Mouse (Mus musculus) midbrain, postnatal 0 days (tissue): ENCODE measurements around the gene Arhgap6. TPM values are rescaled to one million over a fixed set of nuclear protein-coding genes. Genes with fewer than 3 reads are reported as not detected.

ENCODE experiments used
- ATAC-seq: fragments of 200-750 bp; cut with Nextera tagmentation; 2 replicates; pipeline ENCODE4 v1.8.0; 2017; ENCODE audit warnings: moderate number of reproducible peaks, mild to moderate bottlenecking, moderate TSS enrichment, moderate library complexity; ENCODE audit not compliant: low FRiP score
- DNase-seq: peaks from one replicate; pipeline ENCODE4 v3.0.0-alpha.2; 2015; ENCODE audit warnings: low spot score
- H3K27ac ChIP-seq: fragments of 300-500 bp; sonication (generic); 2 replicates; pipeline ENCODE4 v1.5.1; 2014; ENCODE audit warnings: low read depth, mild to moderate bottlenecking, low read length, mixed read lengths
- H3K27me3 ChIP-seq: fragments of 300-500 bp; sonication (generic); 2 replicates; pipeline ENCODE4 v1.6.1; 2014; ENCODE audit warnings: low read length, control low read depth, mixed read lengths; ENCODE audit not compliant: insufficient read depth
- H3K36me3 ChIP-seq: fragments of 300-500 bp; sonication (generic); 2 replicates; pipeline ENCODE4 v1.6.1; 2014; ENCODE audit warnings: low read length, control low read depth, mixed read lengths; ENCODE audit not compliant: insufficient read depth
- H3K4me1 ChIP-seq: fragments of 300-500 bp; sonication (generic); 2 replicates; pipeline ENCODE4 v1.6.1; 2014; ENCODE audit warnings: mild to moderate bottlenecking, control low read depth, antibody characterized with exemption, low read length, mixed read lengths; ENCODE audit not compliant: insufficient read depth
- H3K4me2 ChIP-seq: fragments of 300-500 bp; sonication (generic); 2 replicates; pipeline ENCODE4 v1.6.1; 2014; ENCODE audit warnings: low read depth, mild to moderate bottlenecking, low read length, mixed read lengths; ENCODE audit not compliant: poor library complexity, severe bottlenecking
- H3K4me3 ChIP-seq: fragments of 300-500 bp; sonication (generic); 2 replicates; pipeline ENCODE4 v1.5.1; 2014; ENCODE audit warnings: low read depth, mild to moderate bottlenecking, low read length, moderate library complexity
- H3K9ac ChIP-seq: fragments of 300-500 bp; sonication (generic); replicated peaks from 2 replicates; pipeline ENCODE4 v1.6.1; 2014; ENCODE audit warnings: mild to moderate bottlenecking, low read length, moderate library complexity, mixed read lengths; ENCODE audit not compliant: poor library complexity, severe bottlenecking
- H3K9me3 ChIP-seq: fragments of 300-500 bp; sonication (generic); 2 replicates; pipeline ENCODE4 v1.6.1; 2016; ENCODE audit warnings: low read length, control low read depth
- CTCF ChIP-seq: IDR thresholded peaks from 2 replicates; pipeline ENCODE4 v1.5.1; 2016; ENCODE audit warnings: antibody characterized with exemption, mild to moderate bottlenecking
- WGBS: fragments of 180-500 bp; shearing (Covaris S2); extraction: QIAGEN DNeasy Blood & Tissue Kit; methylation state at CpG from one replicate; pipeline ENCODE4 v1.1.7; 2014; 5-methylcytosine and 5-hydroxymethylcytosine counted together
- polyA plus RNA-seq: library from polyadenylated mRNA; unstranded; fragments of >200 nt; fragmentation: Nextera tagmentation; extraction: Ambion mirVana; gene quantifications from 2 replicates; pipeline ENCODE4 v1.2.1, GENCODE M21; 2015
- total RNA-seq: library from RNA; depleted of rRNA; stranded (reverse); fragments of >200 nt; gene quantifications from 2 replicates; pipeline ENCODE4 v1.2.3, GENCODE M21; 2014

Gene Arhgap6
- total and polyA plus RNA-seq, 2 experiments from 2014 or later, result 0.93 to 2.1 TPM

- ATAC-seq (no peak), DNase-seq (no peak)
- Histone ChIP-seq H3K4me2 (no peak overlapping the region), H3K9ac (no peak overlapping the region), H3K27me3 (peaks cover 5% of the 10 kb centered on the region; the same call in 1 of the 2 replicates), H3K4me3 (no peak overlapping the region), H3K9me3 (no peaks in the 10 kb centered on the region), H3K4me1 (no peaks in the 10 kb centered on the region), H3K27ac (no peak overlapping the region), H3K36me3 (no peaks in the 10 kb centered on the region)
- TF ChIP-seq CTCF, result no peak
- 76% methylated on average over 1 of the region's 1 CpGs for WGBS
Observed at GRCm38 (mm10) chrX:169102665-169103064, 307.8 kb downstream of the Arhgap6 start.

GRCm38 (mm10) chrX:169106048-169106622 is 311.2 kb downstream of the Arhgap6 start:
- Histone ChIP-seq H3K36me3 (no peaks in the 10 kb centered on the region), H3K9me3 (no peaks in the 10 kb centered on the region), H3K4me1 (no peaks in the 10 kb centered on the region), H3K27ac (no peak overlapping the region), H3K4me3 (no peak overlapping the region), H3K9ac (no peak overlapping the region), H3K4me2 (no peak overlapping the region), H3K27me3 (no peaks in the 10 kb centered on the region)
- no peak for TF ChIP-seq CTCF
- DNase-seq (no peak), ATAC-seq (no peak)
- WGBS, result 85% methylated on average over 4 of the region's 4 CpGs

DNA sequence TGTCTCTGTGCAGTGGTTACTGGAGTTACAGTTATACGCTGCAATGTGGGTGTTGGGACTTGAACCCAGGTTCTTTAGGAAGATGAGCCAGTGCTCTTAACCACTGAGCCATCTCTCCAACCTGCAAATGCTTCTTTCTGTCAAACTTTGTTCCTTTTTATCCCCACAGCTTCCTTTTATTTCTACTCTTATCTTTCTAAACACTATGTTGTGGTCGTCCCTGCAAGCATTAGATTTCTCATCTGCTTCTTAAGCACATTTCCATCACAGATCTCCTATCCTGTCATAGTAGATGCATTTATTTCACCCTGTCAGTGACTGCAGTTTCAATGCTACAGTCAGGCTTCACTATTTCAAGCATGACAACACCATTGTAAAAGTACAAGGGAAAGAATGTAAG is 312.5 kb downstream of the Arhgap6 start:
- Histone ChIP-seq H3K27me3 (no peaks in the 10 kb centered on the region), H3K4me1 (no peaks in the 10 kb centered on the region), H3K9ac (no peak overlapping the region), H3K4me2 (no peak overlapping the region), H3K36me3 (no peaks in the 10 kb centered on the region), H3K4me3 (no peak overlapping the region), H3K27ac (no peak overlapping the region), H3K9me3 (no peaks in the 10 kb centered on the region)
- WGBS, result 89% methylated on average over 2 of the region's 2 CpGs
- no peak for TF ChIP-seq CTCF
- no peak for DNase-seq
- no peak for ATAC-seq

DNA sequence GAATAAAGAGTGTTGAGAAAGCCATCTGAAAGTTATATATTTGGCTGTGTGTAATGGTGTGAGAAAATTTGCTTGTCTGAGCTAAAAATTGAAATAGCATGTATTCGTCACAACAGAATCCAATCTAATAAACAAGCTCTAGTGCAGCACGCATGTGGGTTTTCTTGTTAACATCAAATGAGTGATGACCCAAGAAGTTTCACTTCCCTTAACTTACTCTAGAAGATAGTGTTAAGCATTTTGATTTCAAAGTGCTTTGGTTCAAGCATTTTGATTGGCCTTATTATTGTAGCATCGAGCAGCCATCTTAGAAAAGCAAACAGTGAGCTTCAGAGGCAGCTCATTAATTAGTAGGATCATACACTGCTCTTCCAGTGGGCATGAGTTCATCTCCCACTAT is 315.1 kb downstream of the Arhgap6 start:
- Histone ChIP-seq H3K4me3 (no peak overlapping the region), H3K27me3 (no peaks in the 10 kb centered on the region), H3K9ac (no peak overlapping the region), H3K27ac (no peak overlapping the region), H3K4me2 (no peak overlapping the region), H3K9me3 (no peaks in the 10 kb centered on the region), H3K4me1 (no peaks in the 10 kb centered on the region), H3K36me3 (no peaks in the 10 kb centered on the region)
- WGBS, result 83% methylated on average over 3 of the region's 3 CpGs
- no peak for TF ChIP-seq CTCF
- DNase-seq (no peak), ATAC-seq (no peak)

DNA sequence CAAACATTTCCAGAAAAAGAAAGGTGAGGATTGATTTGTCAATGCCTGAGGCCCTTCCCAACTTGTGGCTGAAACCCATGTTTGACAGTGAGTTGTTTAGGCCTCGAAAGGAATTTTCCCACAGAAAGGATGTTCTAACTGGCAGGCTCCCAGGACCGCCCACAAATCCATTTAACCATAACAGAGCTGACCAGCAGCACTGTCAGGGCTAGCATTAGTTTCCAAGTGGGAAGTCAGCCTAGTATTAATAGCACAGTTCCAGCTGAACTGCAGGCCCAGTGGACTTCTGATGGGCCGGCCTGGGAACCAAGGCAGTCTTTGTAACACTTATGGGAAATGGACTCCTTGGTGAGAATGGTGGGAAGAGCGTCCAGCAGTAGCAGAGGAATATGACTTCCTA is 317.8 kb downstream of the Arhgap6 start:
- 53% methylated on average over 4 of the region's 4 CpGs for WGBS

GRCm38 (mm10) chrX:169123115-169123772 is 328.3 kb downstream of the Arhgap6 start:
- DNase-seq (no peak), ATAC-seq (no peak)
- Histone ChIP-seq H3K4me3 (no peak overlapping the region), H3K36me3 (no peaks in the 10 kb centered on the region), H3K27me3 (no peaks in the 10 kb centered on the region), H3K4me2 (no peak overlapping the region), H3K4me1 (no peaks in the 10 kb centered on the region), H3K9ac (no peak overlapping the region), H3K27ac (no peak overlapping the region), H3K9me3 (no peaks in the 10 kb centered on the region)
- no peak for TF ChIP-seq CTCF
- 88% methylated on average over 4 of the region's 4 CpGs for WGBS

More for the DNA sequence above, 317.8 kb downstream of the Arhgap6 start:
- Histone ChIP-seq H3K9ac (no peak overlapping the region), H3K27me3 (no peaks in the 10 kb centered on the region), H3K4me1 (no peaks in the 10 kb centered on the region), H3K4me3 (no peak overlapping the region), H3K27ac (no peak overlapping the region), H3K9me3 (no peaks in the 10 kb centered on the region), H3K36me3 (no peaks in the 10 kb centered on the region), H3K4me2 (no peak overlapping the region)
- ATAC-seq (no peak), DNase-seq (peak; percentile 22)
- no peak for TF ChIP-seq CTCF
